Mouse (Mus musculus): Measurements from ENCODE around the gene Wbp1.

GRCm38 (mm10) chr6:83161921-83162641, 40.7 kb upstream of the Wbp1 start:
- TF ChIP-seq CTCF (IDR thresholded peaks at IDR 0.05) (no peak), EP300 (IDR thresholded peaks at IDR 0.05; ENCODE audit: insufficient read depth, low read depth, low read length) (no peak)

All from heart, adult 2 months (tissue).